Mouse (Mus musculus) adrenal gland, adult 2 months (tissue): ENCODE results near the gene Arih1. TPM values are rescaled to one million over a fixed set of nuclear protein-coding genes. Genes with fewer than 3 reads are reported as not detected.

Experiments
- polyA plus RNA-seq: library from polyadenylated mRNA; depleted of rRNA; stranded (reverse); fragments of >200 nt; gene quantifications from 2 replicates; pipeline ENCODE4 v1.2.3, GENCODE M21; 2012; rRNA removed
- total RNA-seq, 2 experiments: library from RNA; stranded (reverse); gene quantifications; 2 replicates each; pipeline ENCODE4 v1.2.3; 2021

Gene Arih1
- total and polyA plus RNA-seq, 3 experiments, result 10.2 to 152 (median 99.3) TPM

Other genes starting within 250 kb of the Arih1 start
- 10 to 100 TPM; 28.0 to 28.6 TPM for gene Adpgk, start 195.1 kb downstream of the Arih1 start, total RNA-seq
- 25.2 and 25.8 TPM in 2 replicates for gene Adpgk, start 195.1 kb downstream of the Arih1 start, polyA plus RNA-seq
- gene Bbs4, start 133.1 kb downstream of the Arih1 start, total RNA-seq, result 10 to 100 TPM in 1 of 2 experiments, 1 to 10 TPM in 1; 6.7 to 13.3 TPM
- gene Bbs4, start 133.1 kb downstream of the Arih1 start, polyA plus RNA-seq, result 2.0 and 2.4 TPM in 2 replicates
- gene Hexa, start 52.9 kb upstream of the Arih1 start, total RNA-seq, result 100 to 1,000 TPM; 134 to 162 TPM
- 123 and 137 TPM in 2 replicates for gene Hexa, start 52.9 kb upstream of the Arih1 start, polyA plus RNA-seq
- 1 to 10 TPM; 2.5 to 3.5 TPM for gene Tmem202, start 53.2 kb upstream of the Arih1 start, total RNA-seq
- 4.1 and 4.4 TPM in 2 replicates for gene Tmem202, start 53.2 kb upstream of the Arih1 start, polyA plus RNA-seq
- gene Celf6, start 91.3 kb upstream of the Arih1 start, total RNA-seq, result 1 to 10 TPM; 3.0 to 8.6 TPM
- gene Celf6, start 91.3 kb upstream of the Arih1 start, polyA plus RNA-seq, result 3.9 and 13.9 TPM in 2 replicates
- 10 to 100 TPM; 25.3 to 32.9 TPM for gene Parp6, start 130.7 kb upstream of the Arih1 start, total RNA-seq
- 6.0 and 6.5 TPM in 2 replicates for gene Parp6, start 130.7 kb upstream of the Arih1 start, polyA plus RNA-seq
- 100 to 1,000 TPM; 766 to 872 TPM for gene Pkm, start 169.8 kb upstream of the Arih1 start, total RNA-seq
- 1,274 and 1,388 TPM in 2 replicates for gene Pkm, start 169.8 kb upstream of the Arih1 start, polyA plus RNA-seq
- under 1 TPM in 1 of 2 experiments, not detected in 1; 0.40 TPM for gene Gramd2, start 193.5 kb upstream of the Arih1 start, total RNA-seq
- 0.09 and 0.17 TPM in 2 replicates for gene Gramd2, start 193.5 kb upstream of the Arih1 start, polyA plus RNA-seq